Mouse (Mus musculus): Measurements from ENCODE around the gene Hydin. TPM values are rescaled to one million over a fixed set of nuclear protein-coding genes. Genes with fewer than 3 reads are reported as not detected.

Gene Hydin
- total and polyA plus RNA-seq, 3 experiments: not detected

DNA sequence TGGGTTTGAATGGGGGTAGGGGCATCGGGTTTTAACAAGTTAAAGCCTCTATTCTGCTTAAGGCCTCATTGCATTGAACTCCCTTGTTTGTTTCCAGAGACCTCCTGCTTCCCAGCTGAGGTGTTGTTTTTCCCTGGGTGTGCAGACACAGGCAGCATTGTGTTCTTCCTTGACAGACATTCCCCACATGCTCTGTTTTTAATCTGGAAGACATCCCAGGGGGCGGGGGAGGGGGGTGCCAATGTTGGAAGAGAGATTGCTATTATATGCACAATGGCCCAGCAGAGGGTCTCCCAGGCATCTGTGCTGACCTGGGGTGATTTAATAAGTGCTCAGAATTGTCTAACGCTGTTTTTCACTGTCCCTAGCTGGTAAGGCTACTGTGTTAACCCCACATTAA is 215.5 kb downstream of the Hydin start:
- Histone ChIP-seq H3K4me1 (ENCODE audit: control insufficient read depth in 1 of 2, insufficient read depth in 2 of 2, low read length in 2 of 2) (no peaks in the 10 kb centered on the region), H3K9me3 (replicated peaks; ENCODE audit: insufficient read depth, low read length) (no peaks in the 10 kb centered on the region), H3K27ac (ENCODE audit: control insufficient read depth, low read depth, low read length) (no peak overlapping the region), H3K36me3 (ENCODE audit: control insufficient read depth in 1 of 2, insufficient read depth in 2 of 2, low read length in 2 of 2) (no peaks in the 10 kb centered on the region), H3K79me2 (ENCODE audit: control insufficient read depth, insufficient read depth, low read length, poor library complexity) (no peaks in the 10 kb centered on the region), H3K9ac (ENCODE audit: control insufficient read depth, low read depth, low read length, poor library complexity, severe bottlenecking) (no peak overlapping the region), H3K27me3 (ENCODE audit: control insufficient read depth in 1 of 2, insufficient read depth in 2 of 2, low read length in 2 of 2) (no peaks in the 10 kb centered on the region), H3K4me3 (ENCODE audit: control insufficient read depth in 1 of 2, insufficient read depth in 1 of 2, low read depth in 2 of 2, low read length in 2 of 2) (no peak overlapping the region)
- no peak for DNase-seq (ENCODE audit: low read depth, low spot score)
- TF ChIP-seq CHD1 (IDR thresholded peaks at IDR 0.05; ENCODE audit: low read depth, low read length): no peak
- TF ChIP-seq ZC3H11A (IDR thresholded peaks at IDR 0.05; ENCODE audit: low read depth, low read length): no peak
- no peak for TF ChIP-seq EP300 (IDR thresholded peaks at IDR 0.05; ENCODE audit: low read depth in 1 of 2, low read length in 2 of 2)
- TF ChIP-seq TAL1 (IDR thresholded peaks at IDR 0.05; ENCODE audit: low read length): no peak
- no peak for TF ChIP-seq MAFK (IDR thresholded peaks at IDR 0.05; ENCODE audit: borderline replicate concordance, low read depth, low read length)
- TF ChIP-seq GATA1 (IDR thresholded peaks at IDR 0.05; ENCODE audit: low read depth, low read length): no peak

DNA sequence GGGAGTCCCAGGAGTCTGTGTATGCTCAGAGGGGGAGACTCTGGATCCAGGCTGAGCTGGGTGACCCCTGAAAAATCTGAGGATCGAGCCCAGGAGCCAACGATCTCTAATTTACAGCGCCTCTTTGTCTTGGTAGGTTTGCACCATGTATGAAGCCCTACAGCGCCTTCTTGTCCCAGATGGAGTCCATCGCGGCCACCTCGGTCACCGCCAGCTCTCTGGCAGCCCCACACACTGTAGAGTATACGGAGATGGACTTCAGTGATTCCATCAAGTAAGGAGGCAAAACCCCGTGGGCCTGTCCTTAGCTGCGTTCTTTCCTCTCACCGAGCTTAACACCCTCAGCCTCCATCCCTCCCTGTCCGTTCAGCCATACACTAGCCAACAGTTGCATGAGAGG is 218.5 kb downstream of the Hydin start:
- no peak overlapping the region for H3K9ac ChIP-seq (ENCODE audit: control insufficient read depth, low read depth, low read length, poor library complexity, severe bottlenecking)
- H3K4me1 ChIP-seq (ENCODE audit: control insufficient read depth in 1 of 2, insufficient read depth in 2 of 2, low read length in 2 of 2): no peaks in the 10 kb centered on the region
- no peaks in the 10 kb centered on the region for H3K36me3 ChIP-seq (ENCODE audit: control insufficient read depth in 1 of 2, insufficient read depth in 2 of 2, low read length in 2 of 2)
- TF ChIP-seq SIN3A (IDR thresholded peaks at IDR 0.05; ENCODE audit: low read length) (no peak), JUND (IDR thresholded peaks at IDR 0.05; ENCODE audit: low read depth, low read length) (no peak), USF2 (IDR thresholded peaks at IDR 0.05; ENCODE audit: borderline replicate concordance in 1 of 2, insufficient read depth in 1 of 2, low read depth in 1 of 2, low read length in 2 of 2) (no peak), CTCF (IDR thresholded peaks at IDR 0.05 in 2 of 3, conservative IDR thresholded peaks at IDR 0.05 in 1 of 3; ENCODE audit: control insufficient read depth in 1 of 3, insufficient read depth in 1 of 3, low read depth in 2 of 3, low read length in 3 of 3, poor library complexity in 1 of 3, severe bottlenecking in 1 of 3) (no peak), ELF1 (IDR thresholded peaks at IDR 0.05; ENCODE audit: low read depth, low read length) (no peak), MXI1 (IDR thresholded peaks at IDR 0.05; ENCODE audit: low read depth, low read length) (no peak), NELFE (IDR thresholded peaks at IDR 0.05; ENCODE audit: low read depth, low read length) (no peak), ZMIZ1 (IDR thresholded peaks at IDR 0.05; ENCODE audit: low read depth, low read length) (no peak), CHD2 (IDR thresholded peaks at IDR 0.05; ENCODE audit: low read length) (no peak), POLR2A (IDR thresholded peaks at IDR 0.05; ENCODE audit: control insufficient read depth in 1 of 2, insufficient read depth in 1 of 2, low read depth in 1 of 2, low read length in 2 of 2, poor library complexity in 1 of 2) (no peak), E2F4 (IDR thresholded peaks at IDR 0.05; ENCODE audit: borderline replicate concordance, low read depth, low read length) (no peak), ZKSCAN1 (IDR thresholded peaks at IDR 0.05; ENCODE audit: low read depth, low read length) (no peak), MYC (IDR thresholded peaks at IDR 0.05; ENCODE audit: low read depth, low read length) (no peak), MAX (IDR thresholded peaks at IDR 0.05; ENCODE audit: low read length) (no peak), TBP (IDR thresholded peaks at IDR 0.05; ENCODE audit: low read depth, low read length) (no peak), TCF12 (IDR thresholded peaks at IDR 0.05; ENCODE audit: low read depth, low read length) (no peak), MAZ (IDR thresholded peaks at IDR 0.05; ENCODE audit: low read depth, low read length) (no peak), ETS1 (IDR thresholded peaks at IDR 0.05; ENCODE audit: low read depth, low read length) (no peak), ZNF384 (IDR thresholded peaks at IDR 0.05; ENCODE audit: low read depth, low read length) (no peak)
- no peaks in the 10 kb centered on the region for H3K9me3 ChIP-seq (replicated peaks; ENCODE audit: insufficient read depth, low read length)
- H3K79me2 ChIP-seq (ENCODE audit: control insufficient read depth, insufficient read depth, low read length, poor library complexity): no peaks in the 10 kb centered on the region
- no peaks in the 10 kb centered on the region for H3K27me3 ChIP-seq (ENCODE audit: control insufficient read depth in 1 of 2, insufficient read depth in 2 of 2, low read length in 2 of 2)
- H3K4me3 ChIP-seq (ENCODE audit: control insufficient read depth in 1 of 2, insufficient read depth in 1 of 2, low read depth in 2 of 2, low read length in 2 of 2): no peak overlapping the region
- DNase-seq (ENCODE audit: low read depth, low spot score): no peak
- H3K27ac ChIP-seq (ENCODE audit: control insufficient read depth, low read depth, low read length): no peak overlapping the region

All from MEL (cell line).